Mouse (Mus musculus) erythroblast, embryonic 14.5 days (primary cell): ENCODE results near the gene Limd1. TPM values are rescaled to one million over a fixed set of nuclear protein-coding genes. Genes with fewer than 3 reads are reported as not detected.

Experiments
- H3K27me3 ChIP-seq: 2 replicates; pipeline ENCODE4 v1.6.1; 2012; ENCODE audit warnings: inconsistent platforms; ENCODE audit not compliant: control insufficient read depth
- H3K36me3 ChIP-seq: 2 replicates; pipeline ENCODE4 v1.6.1; 2012; ENCODE audit warnings: mild to moderate bottlenecking, inconsistent platforms; ENCODE audit not compliant: control insufficient read depth
- H3K4me1 ChIP-seq: 2 replicates; pipeline ENCODE4 v1.6.1; 2012; ENCODE audit warnings: inconsistent platforms; ENCODE audit not compliant: control insufficient read depth
- H3K4me3 ChIP-seq: replicated peaks from 2 replicates; pipeline ENCODE3; 2012; ENCODE audit warnings: moderate library complexity, mild to moderate bottlenecking, inconsistent platforms
- H3K9me3 ChIP-seq: 2 replicates; pipeline ENCODE4 v1.6.1; 2012; ENCODE audit warnings: low read length, inconsistent platforms, mixed read lengths; ENCODE audit not compliant: control insufficient read depth
- GATA1 ChIP-seq: IDR thresholded peaks from 2 replicates; pipeline ENCODE4 v1.6.1; 2012; ENCODE audit warnings: low read length, inconsistent platforms, mixed read lengths
- TAL1 ChIP-seq: IDR thresholded peaks from 3 replicates; pipeline ENCODE4 v1.6.1; 2012; ENCODE audit warnings: low read length, inconsistent platforms, mixed read lengths
- polyA plus RNA-seq: library from polyadenylated mRNA; stranded (reverse); fragments of >175 nt; gene quantifications from 2 replicates; pipeline ENCODE4 v1.2.3, GENCODE M21; 2012

The Limd1 gene
- polyA plus RNA-seq, 1 experiment, result 1.1 TPM

GRCm38 (mm10) chr9:123506270-123507146, 28.0 kb downstream of the Limd1 start:
- TF ChIP-seq GATA1 (no peak), TAL1 (no peak)
- Histone ChIP-seq H3K4me1 (peaks cover 3% of the 10 kb centered on the region; the same call in 1 of the 2 replicates), H3K27me3 (no peaks in the 10 kb centered on the region), H3K36me3 (peaks cover 88% of the 10 kb centered on the region), H3K9me3 (no peaks in the 10 kb centered on the region), H3K4me3 (no peak overlapping the region)

- TF ChIP-seq TAL1 (no peak), GATA1 (no peak)
- Histone ChIP-seq H3K4me1 (peaks cover 3% of the 10 kb centered on the region; the same call in 1 of the 2 replicates), H3K27me3 (no peaks in the 10 kb centered on the region), H3K9me3 (no peaks in the 10 kb centered on the region), H3K36me3 (peaks cover 89% of the 10 kb centered on the region), H3K4me3 (no peak overlapping the region)
These were observed 28.9 kb downstream of the Limd1 start for GRCm38 (mm10) chr9:123507380-123507779.

GRCm38 (mm10) chr9:123508986-123509385, 30.5 kb downstream of the Limd1 start:
- H3K4me3 ChIP-seq, result no peak overlapping the region
- no peaks in the 10 kb centered on the region for H3K27me3 ChIP-seq
- H3K4me1 ChIP-seq, result peaks cover 3% of the 10 kb centered on the region; the same call in 1 of the 2 replicates
- H3K36me3 ChIP-seq, result peaks cover 89% of the 10 kb centered on the region
- H3K9me3 ChIP-seq, result no peaks in the 10 kb centered on the region
- TF ChIP-seq GATA1 (no peak), TAL1 (no peak)

DNA sequence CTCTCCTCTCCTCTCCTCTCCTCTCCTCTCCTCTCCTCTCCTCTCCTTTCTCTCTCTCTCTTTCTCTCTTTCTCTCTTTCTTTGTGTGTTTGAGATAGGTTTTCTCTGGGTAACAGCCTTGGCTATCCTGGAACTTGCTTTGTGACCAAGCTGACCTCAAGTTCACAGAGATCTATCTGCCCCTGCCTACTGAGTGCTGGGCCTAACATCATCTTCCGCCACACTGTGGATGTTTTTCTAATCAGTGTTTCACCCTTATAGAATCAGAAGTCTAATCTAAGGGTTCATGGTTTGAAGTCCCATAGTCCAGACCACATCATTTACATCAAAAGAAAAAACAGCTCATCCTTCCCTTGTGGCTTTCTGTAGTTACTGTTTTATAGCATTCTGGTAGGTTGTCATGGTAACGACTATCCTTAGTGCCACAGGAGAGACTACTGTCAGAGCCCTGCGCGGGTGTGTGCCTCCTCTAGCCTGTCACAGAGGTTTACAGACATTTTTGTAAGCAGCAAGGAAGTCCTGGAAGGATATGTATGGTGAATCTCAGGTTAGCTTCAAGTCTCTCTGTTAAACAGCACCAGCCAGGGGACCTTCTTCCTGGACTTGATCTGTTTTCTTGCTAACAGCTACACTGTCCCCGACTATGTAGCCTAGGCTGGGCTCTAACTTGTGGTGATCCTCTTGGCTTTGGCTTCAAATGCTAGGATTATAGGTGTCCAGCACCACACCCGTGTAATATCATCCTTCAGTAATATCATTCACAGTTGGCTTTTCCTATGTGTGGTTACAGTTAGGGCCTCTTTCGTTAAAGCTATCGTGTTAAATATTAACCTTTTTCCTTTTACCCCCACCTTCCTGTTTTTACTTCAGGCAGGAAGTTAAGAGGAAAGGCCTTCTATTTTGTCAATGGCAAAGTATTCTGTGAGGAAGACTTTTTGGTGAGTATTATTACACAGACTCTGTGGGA, 31.4 kb downstream of the Limd1 start:
- Histone ChIP-seq H3K36me3 (peaks cover 86% of the 10 kb centered on the region), H3K27me3 (no peaks in the 10 kb centered on the region), H3K4me1 (peaks cover 3% of the 10 kb centered on the region; the same call in 1 of the 2 replicates), H3K9me3 (no peaks in the 10 kb centered on the region), H3K4me3 (no peak overlapping the region)
- TF ChIP-seq TAL1 (no peak), GATA1 (no peak)

DNA sequence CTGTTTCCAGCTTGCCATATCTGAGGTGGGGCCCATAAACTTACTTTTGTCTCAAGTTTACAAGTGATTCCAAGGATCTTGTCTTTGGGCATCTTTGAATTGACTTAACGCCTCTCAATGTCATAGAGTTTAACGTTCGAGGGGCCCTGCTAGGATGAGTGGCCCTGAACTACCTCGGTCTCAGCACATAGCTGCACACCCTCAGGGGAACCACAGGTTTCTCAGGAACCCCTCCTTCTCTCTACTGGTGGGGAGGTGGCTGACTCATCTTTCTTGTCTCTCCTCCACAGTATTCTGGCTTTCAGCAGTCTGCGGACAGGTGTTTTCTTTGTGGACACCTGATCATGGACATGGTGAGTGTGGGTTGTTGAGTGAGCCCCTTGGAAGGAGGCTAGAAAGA, 32.4 kb downstream of the Limd1 start:
- peaks cover 86% of the 10 kb centered on the region for H3K36me3 ChIP-seq
- H3K4me1 ChIP-seq, result no peaks in the 10 kb centered on the region
- no peaks in the 10 kb centered on the region for H3K9me3 ChIP-seq
- TF ChIP-seq GATA1 (no peak), TAL1 (no peak)
- no peak overlapping the region for H3K4me3 ChIP-seq
- no peaks in the 10 kb centered on the region for H3K27me3 ChIP-seq

GRCm38 (mm10) chr9:123512482-123512881, 34.0 kb downstream of the Limd1 start:
- peaks cover 90% of the 10 kb centered on the region for H3K36me3 ChIP-seq
- TF ChIP-seq GATA1 (no peak), TAL1 (no peak)
- no peak overlapping the region for H3K4me3 ChIP-seq
- H3K4me1 ChIP-seq, result no peaks in the 10 kb centered on the region
- no peaks in the 10 kb centered on the region for H3K9me3 ChIP-seq
- H3K27me3 ChIP-seq, result no peaks in the 10 kb centered on the region

DNA sequence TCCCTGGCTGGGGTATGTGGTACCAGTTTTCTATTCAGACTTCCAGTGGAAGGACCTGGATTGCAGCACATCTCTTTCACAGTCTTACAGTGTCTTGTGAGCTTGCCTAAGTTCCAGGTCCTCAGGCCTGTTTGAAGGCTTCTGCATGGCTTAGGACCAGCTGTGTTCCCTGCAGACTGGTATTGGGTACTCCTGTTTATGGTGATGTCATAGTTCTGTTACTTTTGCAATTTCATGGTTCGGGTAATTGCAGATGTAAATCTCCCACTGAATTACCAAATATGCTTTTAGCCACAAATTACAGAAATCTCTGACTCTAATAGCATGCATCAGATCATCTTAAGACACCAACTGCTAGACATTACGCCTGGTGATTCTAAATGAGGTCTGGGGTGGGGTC, 36.6 kb downstream of the Limd1 start:
- no peak overlapping the region for H3K4me3 ChIP-seq
- no peaks in the 10 kb centered on the region for H3K27me3 ChIP-seq
- TF ChIP-seq GATA1 (no peak), TAL1 (no peak)
- H3K9me3 ChIP-seq, result no peaks in the 10 kb centered on the region
- H3K4me1 ChIP-seq, result no peaks in the 10 kb centered on the region; the same call in 1 of the 2 replicates
- H3K36me3 ChIP-seq, result peaks cover 96% of the 10 kb centered on the region

DNA sequence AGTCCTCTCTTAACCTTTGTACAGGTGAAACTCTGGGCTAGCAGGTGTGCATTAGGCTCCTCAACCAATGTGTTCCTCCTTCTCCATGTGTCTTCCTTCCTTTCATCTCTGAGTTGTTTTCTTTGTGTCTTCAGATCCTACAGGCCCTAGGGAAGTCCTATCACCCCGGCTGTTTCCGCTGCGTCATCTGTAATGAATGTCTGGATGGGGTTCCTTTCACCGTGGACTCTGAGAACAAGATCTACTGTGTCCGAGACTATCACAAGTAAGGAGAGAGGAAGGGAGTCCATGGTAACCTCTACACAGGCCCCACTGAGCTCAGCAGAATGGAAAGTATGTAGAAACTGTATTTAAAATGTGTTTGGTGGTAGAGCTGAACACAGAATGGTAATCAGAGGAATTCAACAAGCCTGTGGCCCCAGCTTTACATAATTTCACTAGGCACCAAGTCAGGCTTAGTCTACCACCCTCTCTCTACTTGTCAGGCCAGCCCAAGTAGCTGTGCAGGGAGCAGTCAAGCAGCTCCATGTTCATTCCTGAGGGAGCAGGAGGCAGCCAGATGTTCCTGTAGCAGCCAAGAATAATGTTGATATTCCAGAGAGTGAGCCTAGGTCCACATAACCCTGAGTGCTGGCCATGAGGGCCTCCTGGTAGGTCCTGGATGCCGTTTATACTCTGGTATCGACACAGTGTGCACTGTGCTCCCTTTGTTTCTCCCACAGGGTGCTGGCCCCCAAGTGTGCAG, 38.3 kb downstream of the Limd1 start:
- H3K4me3 ChIP-seq, result no peak overlapping the region
- TF ChIP-seq TAL1 (no peak), GATA1 (no peak)
- H3K4me1 ChIP-seq, result peaks cover 3% of the 10 kb centered on the region
- H3K9me3 ChIP-seq, result no peaks in the 10 kb centered on the region
- peaks cover 94% of the 10 kb centered on the region for H3K36me3 ChIP-seq
- no peaks in the 10 kb centered on the region for H3K27me3 ChIP-seq
